Mouse (Mus musculus): ENCODE results near the gene Il1a.

Il1a gene

DNA sequence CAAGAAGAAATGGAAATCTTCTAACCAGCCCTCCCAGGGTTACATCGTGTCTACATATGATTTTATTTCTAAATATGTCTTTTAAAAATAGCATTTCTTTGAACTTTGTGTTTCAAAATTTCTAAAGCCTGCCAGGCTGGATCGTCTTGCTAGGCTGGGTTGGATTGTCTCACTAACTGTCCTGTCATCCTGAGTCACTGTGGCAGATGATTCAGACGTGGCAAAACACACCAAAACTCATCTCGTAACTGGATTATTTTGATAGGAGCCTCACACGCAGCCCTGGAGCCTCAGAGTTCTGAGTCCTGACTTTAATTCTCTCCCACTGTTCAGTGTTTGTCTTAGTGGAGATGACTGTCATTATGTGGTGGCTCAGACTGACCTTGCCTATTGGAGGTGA is 46.7 kb downstream of the Il1a start:
- DNase-seq (ENCODE audit: low read depth): no peak

DNA sequence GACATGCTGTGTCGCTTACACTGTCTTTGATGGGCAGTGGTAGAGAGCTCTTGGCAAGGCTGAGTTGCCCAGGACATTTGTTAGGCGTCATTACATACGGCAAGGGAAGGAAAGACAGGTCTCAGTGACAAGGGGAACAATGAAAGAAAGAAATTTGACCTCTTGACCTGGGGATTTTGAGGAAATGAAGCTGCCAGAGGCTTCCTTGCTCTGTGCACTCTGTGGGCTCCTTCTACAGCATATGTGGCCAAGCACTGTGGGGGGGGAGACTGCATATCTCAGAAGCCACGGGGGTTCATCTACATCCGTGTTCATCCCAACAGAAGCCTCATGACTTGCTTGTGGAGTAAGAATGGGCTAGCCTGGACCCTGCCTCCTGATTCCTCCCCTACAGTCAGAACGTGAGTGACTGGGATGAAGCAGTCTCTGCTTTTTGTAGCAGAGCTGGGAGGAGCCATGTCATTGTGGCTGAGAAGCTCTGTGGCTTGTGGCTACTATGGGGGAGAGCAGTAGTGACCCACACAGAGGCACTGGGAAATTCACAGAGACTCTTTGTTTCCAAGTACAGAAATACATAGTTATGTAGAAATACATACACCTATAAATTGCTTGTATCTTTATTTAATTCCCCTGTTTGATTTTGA is 48.5 kb downstream of the Il1a start:
- no peak for DNase-seq (ENCODE audit: low read depth)

DNA sequence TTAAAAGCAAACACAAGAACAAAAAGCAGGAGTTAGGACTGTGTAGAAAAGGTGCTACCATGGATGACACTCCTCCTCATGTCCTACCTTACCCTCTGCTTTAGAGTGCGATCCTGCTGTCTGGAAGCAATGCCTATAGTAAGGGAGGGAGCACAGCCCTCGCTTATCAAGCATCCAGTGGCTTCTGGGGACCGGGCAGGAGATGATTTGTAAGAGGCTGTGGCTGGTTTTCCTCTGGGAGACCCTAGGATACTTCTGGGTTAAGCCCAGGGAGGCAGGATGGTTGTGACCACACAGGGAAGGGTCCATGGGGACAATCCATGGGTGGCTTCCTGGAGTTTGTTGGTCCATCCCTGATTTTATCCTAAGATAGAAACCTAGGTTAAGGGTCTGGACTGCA is 49.1 kb downstream of the Il1a start:
- DNase-seq (ENCODE audit: low read depth): no peak

DNA sequence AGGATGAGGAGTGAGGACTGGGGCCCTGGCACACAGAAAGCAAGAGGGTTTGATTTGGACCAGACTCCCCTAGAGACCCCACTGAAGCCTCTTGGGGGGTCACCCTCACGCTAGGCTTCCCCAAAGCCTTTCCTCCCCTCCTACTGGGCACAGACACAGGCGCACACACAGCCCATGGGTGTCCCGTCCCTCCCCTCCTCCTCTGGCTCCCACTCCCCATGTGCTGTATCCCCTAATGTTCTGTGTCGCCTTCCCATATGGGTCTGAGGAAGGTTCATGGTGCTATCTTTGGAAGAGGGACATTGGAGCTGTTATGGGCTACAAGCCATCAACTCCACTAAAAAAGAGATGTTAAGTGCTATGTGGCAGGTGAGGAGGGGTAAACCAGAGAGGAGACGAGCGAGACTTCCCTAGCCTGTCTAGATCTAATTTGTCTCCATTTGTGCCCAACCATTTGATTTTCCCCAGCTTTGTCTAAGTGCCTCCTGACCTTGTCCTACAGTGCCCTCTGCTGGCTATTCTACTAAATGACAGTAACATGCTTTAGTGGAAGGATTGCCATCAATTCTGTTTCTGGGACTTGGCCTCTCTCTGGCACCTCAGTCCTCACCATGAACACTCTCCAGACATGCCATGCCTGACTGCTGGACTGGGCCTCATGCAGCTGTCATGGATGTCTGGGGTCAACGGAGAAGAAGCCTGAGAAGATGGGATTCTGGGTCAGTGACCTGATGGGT is 51.1 kb downstream of the Il1a start:
- peak; percentile 81 for DNase-seq (ENCODE audit: low read depth)

DNA sequence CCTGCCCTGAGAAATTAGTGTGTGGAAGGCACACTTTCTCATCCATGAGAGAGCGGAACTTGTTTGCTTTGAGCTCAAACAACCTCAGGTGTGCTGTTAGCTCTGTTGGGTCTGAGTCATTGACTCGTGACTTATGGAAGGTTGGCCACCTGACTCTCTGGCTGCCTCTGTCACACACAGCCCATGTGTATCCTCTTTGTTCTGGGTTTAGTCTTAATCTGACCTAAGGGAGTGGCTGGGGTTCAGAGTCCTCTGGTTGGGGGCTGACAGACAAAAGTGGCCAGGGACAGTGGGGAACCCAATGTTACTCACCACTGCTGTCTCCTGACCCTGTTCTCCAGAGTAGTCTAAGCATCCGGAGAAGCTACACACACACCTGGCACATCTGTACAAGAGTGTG is 51.7 kb downstream of the Il1a start:
- DNase-seq (ENCODE audit: low read depth): no peak

DNA sequence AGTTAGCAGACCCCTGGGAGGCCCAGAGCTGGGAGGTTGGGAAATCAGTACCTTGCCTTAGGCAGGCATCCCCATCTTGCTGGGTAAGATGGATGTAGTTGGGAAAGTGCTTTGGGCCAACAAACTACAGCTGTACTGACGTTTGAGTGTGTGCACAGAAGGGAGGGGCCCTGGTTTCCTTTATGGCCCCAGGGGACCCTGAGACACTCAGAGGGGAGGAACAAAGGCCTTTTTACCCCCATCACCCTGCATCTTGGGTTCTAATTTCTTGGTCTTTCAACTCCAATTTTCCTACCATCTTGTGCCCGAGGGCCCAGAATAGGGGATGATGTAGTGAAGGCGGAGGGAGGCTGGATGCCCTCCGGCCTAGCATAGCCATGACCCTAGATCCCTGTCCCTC is 53.8 kb downstream of the Il1a start:
- no peak for DNase-seq (ENCODE audit: low read depth)

DNA sequence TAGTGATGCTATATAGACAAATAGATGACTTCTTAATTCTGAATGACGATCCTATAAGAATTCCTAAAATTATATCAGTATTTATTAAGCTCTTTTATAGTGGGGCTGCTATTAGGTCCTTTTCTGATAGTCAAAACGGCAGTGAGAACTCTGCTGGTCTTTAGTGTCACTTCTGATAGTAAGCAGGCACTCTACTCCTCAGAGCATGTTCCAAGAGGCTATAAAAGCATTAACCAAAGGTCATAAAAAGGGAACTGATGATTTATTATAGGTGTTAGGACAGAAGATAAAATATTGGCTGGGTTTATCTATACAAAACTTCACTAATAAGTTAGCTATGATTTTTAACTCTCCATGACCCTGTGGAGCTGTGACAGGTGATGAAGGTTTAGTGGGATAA is 55.7 kb downstream of the Il1a start:
- no peak for DNase-seq (ENCODE audit: low read depth)

DNA sequence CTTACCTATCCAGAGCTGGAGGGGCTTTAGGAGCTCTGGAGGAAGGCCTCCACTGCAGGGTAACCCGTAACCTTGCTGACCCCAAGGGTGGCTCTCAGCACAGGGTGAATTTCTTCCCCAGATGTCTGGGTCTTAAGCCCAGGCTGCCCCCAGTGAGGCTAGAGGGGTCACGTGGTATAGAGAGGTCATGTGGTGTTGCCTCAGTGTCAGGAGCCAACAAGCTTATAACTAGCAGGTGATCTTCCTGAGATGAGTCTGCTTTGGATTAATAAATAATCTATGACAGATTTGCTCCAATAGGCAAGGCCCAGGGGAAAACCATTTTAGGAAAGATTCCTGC is 56.2 kb downstream of the Il1a start:
- DNase-seq (ENCODE audit: low read depth): no peak

DNA sequence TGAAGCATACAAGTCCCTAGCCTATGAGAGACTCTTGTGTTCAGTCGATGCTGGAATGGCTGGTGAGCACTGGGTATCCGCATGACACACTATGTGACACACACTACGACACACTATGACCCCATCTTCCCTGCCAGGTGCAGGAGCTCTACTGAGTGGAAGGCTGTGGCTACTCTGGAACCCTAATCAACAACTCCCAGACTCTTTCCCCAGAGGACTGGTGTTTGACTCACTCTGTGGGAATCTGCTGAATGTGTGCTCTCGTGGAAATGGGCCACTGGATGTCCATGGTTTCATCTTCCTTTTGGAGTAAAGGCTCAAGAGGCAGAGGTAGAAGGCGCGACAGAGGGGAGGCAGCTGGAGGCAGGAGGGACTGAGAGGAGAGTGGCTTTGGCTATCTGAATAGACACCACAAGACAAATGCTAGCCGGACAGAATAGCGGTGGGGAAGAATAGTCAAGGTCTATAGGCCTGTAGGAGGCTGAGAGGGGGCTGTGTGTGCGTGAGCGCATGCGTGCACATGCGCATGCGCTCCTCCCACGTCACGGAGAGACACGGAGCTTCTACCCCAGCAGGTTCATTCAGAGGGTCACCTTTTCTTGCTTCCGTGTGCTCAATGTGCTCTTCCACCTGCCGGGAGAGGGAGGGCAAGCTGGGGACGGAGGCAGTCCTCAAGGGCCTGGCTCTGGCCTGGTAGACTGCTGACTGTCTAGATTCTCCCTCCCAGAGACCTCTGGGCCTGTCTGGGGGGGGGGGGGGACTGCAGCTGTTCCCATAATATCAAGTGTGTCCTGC is 56.7 kb downstream of the Il1a start:
- DNase-seq (ENCODE audit: low read depth): no peak

Data from c-Kit-positive CD71-positive TER-119-negative erythroid progenitor cells, embryonic 14.5 days (primary cell).